Mouse (Mus musculus): ENCODE results near the gene Lamc3.

DNA sequence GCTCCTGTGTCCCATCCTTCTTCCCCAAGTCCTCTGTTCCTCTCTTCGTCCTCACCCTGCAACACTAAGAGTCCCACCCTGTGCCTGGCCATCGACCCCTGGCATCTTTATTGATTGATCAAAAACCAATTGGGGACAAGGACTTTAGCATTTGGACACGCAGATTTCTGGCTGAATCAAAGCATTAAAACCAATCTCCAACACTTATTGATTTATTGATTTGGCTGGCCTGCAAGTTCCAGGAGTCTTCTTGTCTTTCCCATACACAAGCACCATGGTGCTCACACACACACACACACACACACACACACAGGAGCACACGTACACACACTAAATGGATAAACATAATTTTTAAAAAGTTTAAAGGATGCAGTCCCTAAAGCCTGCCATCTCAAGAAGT is 55.9 kb downstream of the Lamc3 start:
- TF ChIP-seq POLR2A (IDR thresholded peaks at IDR 0.05; ENCODE audit: insufficient read depth, low read depth, low read length) (no peak), CTCF (IDR thresholded peaks at IDR 0.05; ENCODE audit: insufficient read depth, low read depth, low read length) (no peak)
